Mouse (Mus musculus): ENCODE measurements around the gene Mpp3. TPM values are rescaled to one million over a fixed set of nuclear protein-coding genes. Genes with fewer than 3 reads are reported as not detected.

Gene Mpp3
- polyA plus RNA-seq, 1 experiment: 2.1 TPM

- Histone ChIP-seq H3K4me3 (no peak overlapping the region), H3K4me2 (ENCODE audit: low read depth) (no peak overlapping the region), H3K36me3 (ENCODE audit: control insufficient read depth, insufficient read depth) (no peaks in the 10 kb centered on the region), H3K79me2 (ENCODE audit: control insufficient read depth, insufficient read depth) (no peaks in the 10 kb centered on the region), H3ac (ENCODE audit: control insufficient read depth, insufficient read length) (no peak overlapping the region), H3K27me3 (ENCODE audit: control insufficient read depth, insufficient read depth, insufficient read length) (peaks cover 18% of the 10 kb centered on the region)
- TF ChIP-seq POLR2A (IDR thresholded peaks at IDR 0.05; ENCODE audit: insufficient read length, low read depth) (no peak), TCF3 (IDR thresholded peaks at IDR 0.05; ENCODE audit: insufficient read length, low read depth) (no peak), E2F4 (IDR thresholded peaks at IDR 0.05; ENCODE audit: insufficient read depth) (no peak), MYOG (IDR thresholded peaks at IDR 0.05; ENCODE audit: control insufficient read depth in 1 of 3, insufficient read depth in 1 of 3, insufficient read length in 2 of 3, low read depth in 2 of 3) (no peak), SRF (IDR thresholded peaks at IDR 0.05; ENCODE audit: control insufficient read depth, insufficient read length, low read depth) (no peak)
These were observed 12.8 kb downstream of the Mpp3 start for GRCm38 (mm10) chr11:102015472-102015871.

GRCm38 (mm10) chr11:102013201-102013600 lies 15.1 kb downstream of the Mpp3 start:
- no peaks in the 10 kb centered on the region for H3K36me3 ChIP-seq (ENCODE audit: control insufficient read depth, insufficient read depth)
- H3ac ChIP-seq (ENCODE audit: control insufficient read depth, insufficient read length): no peak overlapping the region
- H3K4me2 ChIP-seq (ENCODE audit: low read depth): no peak overlapping the region
- no peak overlapping the region for H3K4me3 ChIP-seq
- no peaks in the 10 kb centered on the region for H3K79me2 ChIP-seq (ENCODE audit: control insufficient read depth, insufficient read depth)
- TF ChIP-seq POLR2AphosphoS2 (IDR thresholded peaks at IDR 0.05; ENCODE audit: insufficient read length, low read depth) (no peak), REST (IDR thresholded peaks at IDR 0.05; ENCODE audit: insufficient read depth, insufficient read length) (no peak), TCF12 (IDR thresholded peaks at IDR 0.05; ENCODE audit: insufficient read depth, poor library complexity, severe bottlenecking) (no peak), SRF (IDR thresholded peaks at IDR 0.05; ENCODE audit: control insufficient read depth, insufficient read length, low read depth) (no peak)
- peaks cover 23% of the 10 kb centered on the region for H3K27me3 ChIP-seq (ENCODE audit: control insufficient read depth, insufficient read depth, insufficient read length)

- no peak overlapping the region for H3ac ChIP-seq (ENCODE audit: control insufficient read depth, insufficient read length)
- no peaks in the 10 kb centered on the region for H3K36me3 ChIP-seq (ENCODE audit: control insufficient read depth, insufficient read depth)
- no peaks in the 10 kb centered on the region for H3K79me2 ChIP-seq (ENCODE audit: control insufficient read depth, insufficient read depth)
- H3K4me2 ChIP-seq (ENCODE audit: low read depth): no peak overlapping the region
- no peak overlapping the region for H3K4me3 ChIP-seq
- H3K27me3 ChIP-seq (ENCODE audit: control insufficient read depth, insufficient read depth, insufficient read length): peaks cover 26% of the 10 kb centered on the region
- TF ChIP-seq USF1 (IDR thresholded peaks at IDR 0.05; ENCODE audit: low read depth) (no peak), REST (IDR thresholded peaks at IDR 0.05; ENCODE audit: insufficient read depth, insufficient read length) (no peak), E2F4 (IDR thresholded peaks at IDR 0.05; ENCODE audit: insufficient read depth) (no peak), MYOD1 (IDR thresholded peaks at IDR 0.05; ENCODE audit: control insufficient read depth in 1 of 3, insufficient read length in 2 of 3, low read depth in 2 of 3) (no peak), TCF12 (IDR thresholded peaks at IDR 0.05; ENCODE audit: insufficient read depth, poor library complexity, severe bottlenecking) (no peak), MYOG (IDR thresholded peaks at IDR 0.05; ENCODE audit: control insufficient read depth in 1 of 3, insufficient read depth in 1 of 3, insufficient read length in 2 of 3, low read depth in 2 of 3) (no peak), CEBPB (IDR thresholded peaks at IDR 0.05; ENCODE audit: insufficient read depth, poor library complexity, severe bottlenecking) (no peak), MAX (IDR thresholded peaks at IDR 0.05; ENCODE audit: low read depth) (no peak), TCF3 (IDR thresholded peaks at IDR 0.05; ENCODE audit: insufficient read length, low read depth) (no peak), POLR2A (IDR thresholded peaks at IDR 0.05; ENCODE audit: insufficient read length, low read depth) (no peak), SRF (IDR thresholded peaks at IDR 0.05; ENCODE audit: control insufficient read depth, insufficient read length, low read depth) (no peak), POLR2AphosphoS2 (IDR thresholded peaks at IDR 0.05; ENCODE audit: insufficient read length, low read depth) (no peak)
These were observed 16.8 kb downstream of the Mpp3 start for GRCm38 (mm10) chr11:102011510-102011909.

- Histone ChIP-seq H3K79me2 (ENCODE audit: control insufficient read depth, insufficient read depth) (no peaks in the 10 kb centered on the region), H3ac (ENCODE audit: control insufficient read depth, insufficient read length) (no peak overlapping the region), H3K27me3 (ENCODE audit: control insufficient read depth, insufficient read depth, insufficient read length) (peaks cover 20% of the 10 kb centered on the region), H3K4me3 (no peak overlapping the region), H3K4me2 (ENCODE audit: low read depth) (no peak overlapping the region), H3K36me3 (ENCODE audit: control insufficient read depth, insufficient read depth) (no peaks in the 10 kb centered on the region)
- TF ChIP-seq POLR2A (IDR thresholded peaks at IDR 0.05; ENCODE audit: insufficient read length, low read depth) (no peak), MAX (IDR thresholded peaks at IDR 0.05; ENCODE audit: low read depth) (no peak), USF1 (IDR thresholded peaks at IDR 0.05; ENCODE audit: low read depth) (no peak), TCF12 (IDR thresholded peaks at IDR 0.05; ENCODE audit: insufficient read depth, poor library complexity, severe bottlenecking) (no peak), CEBPB (IDR thresholded peaks at IDR 0.05; ENCODE audit: insufficient read depth, poor library complexity, severe bottlenecking) (no peak), SRF (IDR thresholded peaks at IDR 0.05; ENCODE audit: control insufficient read depth, insufficient read length, low read depth) (no peak), TCF3 (IDR thresholded peaks at IDR 0.05; ENCODE audit: insufficient read length, low read depth) (no peak), POLR2AphosphoS2 (IDR thresholded peaks at IDR 0.05; ENCODE audit: insufficient read length, low read depth) (no peak), E2F4 (IDR thresholded peaks at IDR 0.05; ENCODE audit: insufficient read depth) (no peak), MYOD1 (IDR thresholded peaks at IDR 0.05; ENCODE audit: control insufficient read depth in 1 of 3, insufficient read length in 2 of 3, low read depth in 2 of 3) (no peak), REST (IDR thresholded peaks at IDR 0.05; ENCODE audit: insufficient read depth, insufficient read length) (no peak), MYOG (IDR thresholded peaks at IDR 0.05; ENCODE audit: control insufficient read depth in 1 of 3, insufficient read depth in 1 of 3, insufficient read length in 2 of 3, low read depth in 2 of 3) (no peak)
These were observed 18.1 kb downstream of the Mpp3 start for GRCm38 (mm10) chr11:102010140-102010539.

GRCm38 (mm10) chr11:102008954-102009637 lies 19.2 kb downstream of the Mpp3 start:
- Histone ChIP-seq H3K79me2 (ENCODE audit: control insufficient read depth, insufficient read depth) (no peaks in the 10 kb centered on the region), H3ac (ENCODE audit: control insufficient read depth, insufficient read length) (no peak overlapping the region), H3K36me3 (ENCODE audit: control insufficient read depth, insufficient read depth) (no peaks in the 10 kb centered on the region), H3K27me3 (ENCODE audit: control insufficient read depth, insufficient read depth, insufficient read length) (peaks cover 19% of the 10 kb centered on the region), H3K4me3 (no peak overlapping the region), H3K4me2 (ENCODE audit: low read depth) (no peak overlapping the region)
- TF ChIP-seq POLR2A (IDR thresholded peaks at IDR 0.05; ENCODE audit: insufficient read length, low read depth): no peak
- no peak for TF ChIP-seq USF1 (IDR thresholded peaks at IDR 0.05; ENCODE audit: low read depth)
- no peak for TF ChIP-seq MYOG (IDR thresholded peaks at IDR 0.05; ENCODE audit: control insufficient read depth in 1 of 3, insufficient read depth in 1 of 3, insufficient read length in 2 of 3, low read depth in 2 of 3)
- TF ChIP-seq TCF3 (IDR thresholded peaks at IDR 0.05; ENCODE audit: insufficient read length, low read depth): no peak
- TF ChIP-seq MYOD1 (IDR thresholded peaks at IDR 0.05; ENCODE audit: control insufficient read depth in 1 of 3, insufficient read length in 2 of 3, low read depth in 2 of 3): no peak
- no peak for TF ChIP-seq CEBPB (IDR thresholded peaks at IDR 0.05; ENCODE audit: insufficient read depth, poor library complexity, severe bottlenecking)
- no peak for TF ChIP-seq SRF (IDR thresholded peaks at IDR 0.05; ENCODE audit: control insufficient read depth, insufficient read length, low read depth)
- no peak for TF ChIP-seq MAX (IDR thresholded peaks at IDR 0.05; ENCODE audit: low read depth)
- no peak for TF ChIP-seq POLR2AphosphoS2 (IDR thresholded peaks at IDR 0.05; ENCODE audit: insufficient read length, low read depth)
- TF ChIP-seq E2F4 (IDR thresholded peaks at IDR 0.05; ENCODE audit: insufficient read depth): no peak
- TF ChIP-seq TCF12 (IDR thresholded peaks at IDR 0.05; ENCODE audit: insufficient read depth, poor library complexity, severe bottlenecking): no peak
- TF ChIP-seq REST (IDR thresholded peaks at IDR 0.05; ENCODE audit: insufficient read depth, insufficient read length): no peak
